In the genomic region with DNA sequence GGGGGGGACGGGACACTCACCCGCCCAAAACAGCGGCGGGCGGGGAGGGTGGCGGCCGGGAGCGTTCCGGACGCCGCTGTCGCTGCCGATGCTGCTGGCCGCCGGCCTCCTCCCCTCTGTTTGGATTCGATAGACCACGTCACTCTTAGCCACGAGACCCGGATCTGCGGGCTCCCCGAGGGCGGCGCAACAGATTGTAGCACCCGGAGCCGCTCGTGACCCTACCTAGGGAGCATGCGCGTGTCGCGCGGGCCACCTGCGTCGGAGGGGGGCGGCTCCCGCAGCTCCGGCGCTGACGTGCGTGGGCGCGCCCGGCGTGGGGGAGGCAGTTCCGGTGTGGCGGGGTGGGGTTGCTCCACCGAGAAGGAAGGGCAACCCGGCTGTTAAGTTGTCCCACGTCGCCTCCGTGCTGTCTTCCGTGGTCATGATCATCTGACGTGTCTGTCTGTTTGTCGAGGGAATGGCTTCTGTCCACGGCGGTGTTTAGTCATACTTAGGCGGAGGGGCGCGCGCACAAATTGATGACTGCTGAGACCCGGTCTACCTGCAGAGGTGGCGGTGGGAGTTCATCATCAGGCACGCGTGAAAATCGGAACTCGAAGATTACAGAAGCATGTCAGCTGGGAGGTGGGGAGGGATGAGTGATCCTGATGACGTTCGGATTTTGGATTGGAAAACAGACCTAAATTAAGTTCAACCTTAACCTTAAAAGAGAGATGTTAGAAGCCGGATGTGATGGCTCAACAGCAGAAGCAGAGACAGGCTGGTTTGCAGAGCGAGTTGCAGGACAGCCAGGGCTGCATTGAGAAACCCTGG, we compare ENCODE assay signal across 8 mouse cellular contexts. TPM values are rescaled to one million over a fixed set of nuclear protein-coding genes. Genes with fewer than 3 reads are reported as not detected.
DNase-seq lines count a peak whose midpoint lies in the region; ATAC-seq and TF ChIP-seq lines count a peak whose summit lies in the region.

A gene (minus strand): TSS at position 118 of the 816 bp plus-strand sequence.

- intact Hi-C loops in left cerebral cortex, postnatal 4 days (cut with DNase I): loop anchor here (5.0 kb wide), 1 partner anchor 44 kb away; a partner anchor contains a TSS

- under 1% methylated on average over 69 of the region's 69 CpGs for WGBS in embryonic facial prominence, embryonic 10.5 days
- under 1% methylated on average over 66 of the region's 69 CpGs for WGBS in intestine, postnatal 0 days
- under 1% methylated on average over 64 of the region's 69 CpGs for WGBS in midbrain, embryonic 11.5 days

- peak within 1 kb of the TSS; percentile 63 for H3K4me2 ChIP-seq in intestine, postnatal 0 days (replicated peaks; ENCODE audit: low read depth)
- peak within 1 kb of the TSS; percentile 82 for H3K4me2 ChIP-seq in midbrain, embryonic 11.5 days

- ATAC-seq in granulocyte monocyte progenitor cell, adult 5-6 weeks (replicated peaks; ENCODE audit: poor library complexity, severe bottlenecking): peak; percentile 76
- peak; percentile 96 for ATAC-seq in intestine, postnatal 0 days
- peak; percentile 97 for ATAC-seq in midbrain, embryonic 11.5 days (ENCODE audit: low FRiP score)

- no peaks in the 10 kb centered on the region; the same call in 1 of the 2 replicates for H3K36me3 ChIP-seq in embryonic facial prominence, embryonic 10.5 days (replicated peaks)
- H3K36me3 ChIP-seq in intestine, postnatal 0 days (ENCODE audit: control insufficient read depth, insufficient read depth): no peaks in the 10 kb centered on the region
- no peaks in the 10 kb centered on the region for H3K36me3 ChIP-seq in midbrain, embryonic 11.5 days (ENCODE audit: control insufficient read depth, insufficient read depth, low read length)

- no peaks in the 10 kb centered on the region for H3K9me3 ChIP-seq in embryonic facial prominence, embryonic 10.5 days
- H3K9me3 ChIP-seq in intestine, postnatal 0 days (ENCODE audit: control insufficient read depth): no peaks in the 10 kb centered on the region
- H3K9me3 ChIP-seq in midbrain, embryonic 11.5 days (ENCODE audit: control insufficient read depth, low read length): no peaks in the 10 kb centered on the region

- peak; percentile 99 for DNase-seq in adrenal gland, postnatal 14 days
- peak; percentile 92 for DNase-seq in embryonic facial prominence, embryonic 10.5 days (ENCODE audit: low spot score)
- DNase-seq in left cerebral cortex, postnatal 4 days: peak; percentile 91
- DNase-seq in midbrain, embryonic 11.5 days (ENCODE audit: low spot score, missing footprints): no peak
- DNase-seq in right cerebral cortex, postnatal 4 days: peak; percentile 90
- peak; percentile 93 for DNase-seq in yolk sac, embryonic 10.5 days (ENCODE audit: low spot score)

- peak within 1 kb of the TSS; percentile 91 for H3K27ac ChIP-seq in embryonic facial prominence, embryonic 10.5 days (replicated peaks)
- peak within 1 kb of the TSS; percentile 99 for H3K27ac ChIP-seq in intestine, postnatal 0 days (ENCODE audit: low read depth, low read length)
- peak within 1 kb of the TSS; percentile 80 for H3K27ac ChIP-seq in midbrain, embryonic 11.5 days (ENCODE audit: low read depth, low read length)

- peak within 1 kb of the TSS; percentile 86 for H3K4me3 ChIP-seq in embryonic facial prominence, embryonic 10.5 days
- peak within 1 kb of the TSS; percentile 94 for H3K4me3 ChIP-seq in intestine, postnatal 0 days (ENCODE audit: low read depth, low read length)
- H3K4me3 ChIP-seq in midbrain, embryonic 11.5 days (ENCODE audit: low read depth, low read length): peak within 1 kb of the TSS; percentile 75

- H3K27me3 ChIP-seq in embryonic facial prominence, embryonic 10.5 days (replicated peaks; ENCODE audit: low read depth, poor library complexity, severe bottlenecking): peaks cover 8% of the 10 kb centered on the region; the same call in 1 of the 2 replicates
- no peaks in the 10 kb centered on the region for H3K27me3 ChIP-seq in intestine, postnatal 0 days (replicated peaks; ENCODE audit: control insufficient read depth, insufficient read depth, low read length)
- H3K27me3 ChIP-seq in midbrain, embryonic 11.5 days (ENCODE audit: control insufficient read depth, insufficient read depth, low read length): no peaks in the 10 kb centered on the region

- peaks cover 20% of the 10 kb centered on the region for H3K4me1 ChIP-seq in embryonic facial prominence, embryonic 10.5 days
- H3K4me1 ChIP-seq in intestine, postnatal 0 days (replicated peaks; ENCODE audit: control insufficient read depth, insufficient read depth, low read length): no peaks in the 10 kb centered on the region
- peaks cover 8% of the 10 kb centered on the region for H3K4me1 ChIP-seq in midbrain, embryonic 11.5 days (ENCODE audit: control insufficient read depth, insufficient read depth, low read length)

- no peak for TF ChIP-seq CTCF in intestine, postnatal 0 days (IDR thresholded peaks at IDR 0.05; ENCODE audit: low read depth)

- H3K9ac ChIP-seq in intestine, postnatal 0 days (ENCODE audit: low read depth, low read length): peak within 1 kb of the TSS; percentile 98
- H3K9ac ChIP-seq in midbrain, embryonic 11.5 days (ENCODE audit: low read length): peak within 1 kb of the TSS; percentile 77

RNA-seq across cellular contexts. Expression of the gene that starts here (rescaled TPM):
- total RNA-seq in adrenal gland, postnatal 14 days (2021): not detected in 2 replicates
- polyA plus RNA-seq in embryonic facial prominence, embryonic 10.5 days (2016; fragmentation: Nextera tagmentation; extraction: Ambion mirVana): not detected in 2 replicates
- total RNA-seq in granulocyte monocyte progenitor cell, adult 5-6 weeks (2014; fragmentation: Nextera tagmentation): not detected in 2 replicates
- total RNA-seq in granulocyte monocyte progenitor cell, adult 5-6 weeks (2017): not detected in 2 replicates
- not detected in 2 replicates for polyA plus RNA-seq in intestine, postnatal 0 days (2015; fragmentation: Nextera tagmentation; extraction: Ambion mirVana)
- not detected for total RNA-seq in left cerebral cortex, postnatal 4 days (2021)
- not detected in 2 replicates for polyA plus RNA-seq in midbrain, embryonic 11.5 days (2014; fragmentation: Nextera tagmentation; extraction: Ambion mirVana)

Comparison
In these comparisons a context has a peak if more than half of its experiments do, and no peak if none do; other contexts are left out.
1. Peak in DNase-seq in adrenal gland, postnatal 14 days; RNA of the gene not detected or under 1 TPM.
2. Peak in DNase-seq, H3K4me3 ChIP-seq and H3K27ac ChIP-seq in embryonic facial prominence, embryonic 10.5 days; RNA of the gene not detected or under 1 TPM.
3. Peak in ATAC-seq in granulocyte monocyte progenitor cell, adult 5-6 weeks; RNA of the gene not detected or under 1 TPM.
4. Peak in ATAC-seq, H3K4me3 ChIP-seq, H3K27ac ChIP-seq, H3K9ac ChIP-seq and H3K4me2 ChIP-seq in intestine, postnatal 0 days; RNA of the gene not detected or under 1 TPM.
5. Peak in DNase-seq in left cerebral cortex, postnatal 4 days; RNA of the gene not detected or under 1 TPM.
6. Peak in ATAC-seq, H3K4me3 ChIP-seq, H3K27ac ChIP-seq, H3K9ac ChIP-seq and H3K4me2 ChIP-seq in midbrain, embryonic 11.5 days; RNA of the gene not detected or under 1 TPM.